Mouse (Mus musculus): ENCODE results near the gene Ebf1. TPM values are rescaled to one million over a fixed set of nuclear protein-coding genes. Genes with fewer than 3 reads are reported as not detected.

Gene Ebf1
- polyA plus RNA-seq, 1 experiment from 2014 or later, result 61.7 TPM

- H3K36me3 ChIP-seq (ENCODE audit: control insufficient read depth, insufficient read depth, low read length), result no peaks in the 10 kb centered on the region
- H3K27me3 ChIP-seq (ENCODE audit: control insufficient read depth, insufficient read depth, low read length), result no peaks in the 10 kb centered on the region
- no peak overlapping the region for H3K4me2 ChIP-seq (ENCODE audit: low read depth, severe bottlenecking)
- H3K9me3 ChIP-seq (ENCODE audit: control insufficient read depth, low read length), result no peaks in the 10 kb centered on the region
- peaks cover 6% of the 10 kb centered on the region for H3K4me1 ChIP-seq (ENCODE audit: control insufficient read depth, insufficient read depth, low read length)
- no peak overlapping the region for H3K4me3 ChIP-seq (ENCODE audit: low read depth, low read length)
- no peak for ATAC-seq (ENCODE audit: insufficient number of reproducible peaks, low FRiP score, low TSS enrichment, low read depth)
- no peak for DNase-seq (ENCODE audit: low spot score)
- H3K27ac ChIP-seq (replicated peaks; ENCODE audit: low read depth, low read length), result no peak overlapping the region
- 21% methylated on average over 11 of the region's 11 CpGs for WGBS
- H3K9ac ChIP-seq (ENCODE audit: low read length), result no peak overlapping the region
Measured at GRCm38 (mm10) chr11:45026674-45027073, 409.6 kb downstream of the Ebf1 start.

- Histone ChIP-seq H3K4me3 (ENCODE audit: low read depth, low read length) (no peak overlapping the region), H3K27me3 (ENCODE audit: control insufficient read depth, insufficient read depth, low read length) (no peaks in the 10 kb centered on the region), H3K9ac (ENCODE audit: low read length) (no peak overlapping the region), H3K36me3 (ENCODE audit: control insufficient read depth, insufficient read depth, low read length) (no peaks in the 10 kb centered on the region), H3K4me2 (ENCODE audit: low read depth, severe bottlenecking) (no peak overlapping the region), H3K9me3 (ENCODE audit: control insufficient read depth, low read length) (no peaks in the 10 kb centered on the region), H3K4me1 (ENCODE audit: control insufficient read depth, insufficient read depth, low read length) (peaks cover 6% of the 10 kb centered on the region), H3K27ac (replicated peaks; ENCODE audit: low read depth, low read length) (no peak overlapping the region)
- ATAC-seq (ENCODE audit: insufficient number of reproducible peaks, low FRiP score, low TSS enrichment, low read depth) (no peak), DNase-seq (ENCODE audit: low spot score) (no peak)
- WGBS, result 58% methylated on average over 7 of the region's 7 CpGs
Measured at GRCm38 (mm10) chr11:45027076-45027475, 410.0 kb downstream of the Ebf1 start.

- no peak for ATAC-seq (ENCODE audit: insufficient number of reproducible peaks, low FRiP score, low TSS enrichment, low read depth)
- no peak overlapping the region for H3K9ac ChIP-seq (ENCODE audit: low read length)
- no peak overlapping the region for H3K4me2 ChIP-seq (ENCODE audit: low read depth, severe bottlenecking)
- no peaks in the 10 kb centered on the region for H3K27me3 ChIP-seq (ENCODE audit: control insufficient read depth, insufficient read depth, low read length)
- no peak overlapping the region for H3K4me3 ChIP-seq (ENCODE audit: low read depth, low read length)
- no peaks in the 10 kb centered on the region for H3K36me3 ChIP-seq (ENCODE audit: control insufficient read depth, insufficient read depth, low read length)
- no peaks in the 10 kb centered on the region for H3K9me3 ChIP-seq (ENCODE audit: control insufficient read depth, low read length)
- no peaks in the 10 kb centered on the region for H3K4me1 ChIP-seq (ENCODE audit: control insufficient read depth, insufficient read depth, low read length)
- 88% methylated on average over 7 of the region's 7 CpGs for WGBS
- no peak for DNase-seq (ENCODE audit: low spot score)
- no peak overlapping the region for H3K27ac ChIP-seq (replicated peaks; ENCODE audit: low read depth, low read length)
Measured at GRCm38 (mm10) chr11:45055744-45056610, 438.9 kb downstream of the Ebf1 start.

Other genes with a start within 250 kb of the Ebf1 start
- gene Il12b, start 217.3 kb upstream of the Ebf1 start, polyA plus RNA-seq (2014; fragmentation: Nextera tagmentation; extraction: Ambion mirVana), result 0.11 TPM in 1 of 2 replicates, not detected in the other
- gene Ublcp1, start 146.8 kb upstream of the Ebf1 start, polyA plus RNA-seq (2014; fragmentation: Nextera tagmentation; extraction: Ambion mirVana), result 76.7 and 76.8 TPM in 2 replicates
- 95.3 and 96.1 TPM in 2 replicates for gene Rnf145, start 98.4 kb upstream of the Ebf1 start, polyA plus RNA-seq (2014; fragmentation: Nextera tagmentation; extraction: Ambion mirVana)

All from limb, embryonic 11.5 days (tissue).